Mouse (Mus musculus) testis, postnatal 10 days (tissue): Measurements from ENCODE around the gene Baz2b.
"Not testable (repeated sequence)": the region's sequence is repeated elsewhere in the genome, so short reads cannot be mapped to it uniquely, and the experiment has no call there.

Source experiments
- DNase-seq: peaks from one replicate; pipeline ENCODE4 v3.0.0; 2021; ENCODE audit warnings: low spot score

Gene Baz2b

GRCm38 (mm10) chr2:60200051-60200562 lies 9.5 kb downstream of the Baz2b start:
- DNase-seq, result no peak

DNA sequence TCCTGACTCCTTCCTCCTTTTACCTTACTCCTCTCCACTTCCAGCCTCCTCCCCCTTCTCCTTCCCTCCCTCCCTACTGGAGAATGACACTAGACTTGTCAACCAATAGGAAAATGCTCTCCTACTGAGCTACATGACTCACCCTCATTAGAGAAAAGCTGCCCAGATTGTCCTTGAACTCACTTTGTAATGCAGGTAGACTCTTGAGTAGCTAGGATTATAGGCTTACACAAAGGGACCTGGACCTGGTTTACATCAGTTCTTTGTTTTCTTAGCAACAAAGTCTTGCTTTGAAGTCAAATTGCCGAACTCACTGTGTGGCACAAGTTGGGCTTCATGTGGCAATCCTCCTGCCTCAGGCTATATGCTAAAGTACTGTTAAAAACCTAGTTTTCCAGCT lies 12.8 kb downstream of the Baz2b start:
- no peak for DNase-seq

GRCm38 (mm10) chr2:60181696-60182095 lies 27.9 kb downstream of the Baz2b start:
- DNase-seq, result no peak

GRCm38 (mm10) chr2:60177490-60177889 lies 32.1 kb downstream of the Baz2b start:
- DNase-seq, result no peak

DNA sequence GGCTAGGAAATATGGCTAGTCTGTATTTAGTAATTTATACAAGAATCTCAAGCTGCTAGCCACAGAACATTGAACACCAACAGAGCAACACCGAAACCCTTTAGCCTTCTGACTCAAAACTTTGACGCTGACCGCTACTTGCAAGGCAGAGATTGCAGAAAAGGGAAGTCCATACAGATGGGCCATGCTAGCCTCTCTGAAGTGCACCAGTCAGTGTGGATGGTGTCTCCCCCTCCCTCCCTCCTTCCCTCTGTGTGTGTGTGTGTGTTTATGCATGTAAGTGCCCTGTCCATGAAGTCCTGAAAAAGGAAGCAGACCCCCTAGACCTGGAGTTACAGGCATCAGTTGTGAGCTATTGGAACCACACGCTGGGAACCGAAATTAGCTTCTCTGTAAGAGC lies 33.6 kb downstream of the Baz2b start:
- no peak for DNase-seq

DNA sequence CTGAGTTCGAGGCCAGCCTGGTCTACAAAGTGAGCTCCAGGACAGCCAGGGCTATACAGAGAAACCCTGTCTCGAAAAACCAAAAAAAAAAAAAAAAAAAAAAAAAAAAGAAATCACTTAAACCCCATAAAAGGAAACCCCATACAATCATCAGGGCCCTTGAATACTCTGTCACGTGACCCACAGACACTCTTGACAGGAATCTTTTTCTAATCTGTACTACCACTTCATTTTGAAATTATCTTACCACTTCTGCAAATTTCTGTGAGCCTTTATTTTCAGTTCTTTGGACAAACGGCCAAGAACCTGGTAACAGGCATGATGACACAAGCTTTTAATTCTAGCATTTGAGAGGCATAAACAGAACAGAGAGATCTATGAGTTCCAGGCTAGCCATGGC lies 34.6 kb downstream of the Baz2b start:
- no peak for DNase-seq

- no peak for DNase-seq
Observed at GRCm38 (mm10) chr2:60173595-60173994, 36.0 kb downstream of the Baz2b start.

DNA sequence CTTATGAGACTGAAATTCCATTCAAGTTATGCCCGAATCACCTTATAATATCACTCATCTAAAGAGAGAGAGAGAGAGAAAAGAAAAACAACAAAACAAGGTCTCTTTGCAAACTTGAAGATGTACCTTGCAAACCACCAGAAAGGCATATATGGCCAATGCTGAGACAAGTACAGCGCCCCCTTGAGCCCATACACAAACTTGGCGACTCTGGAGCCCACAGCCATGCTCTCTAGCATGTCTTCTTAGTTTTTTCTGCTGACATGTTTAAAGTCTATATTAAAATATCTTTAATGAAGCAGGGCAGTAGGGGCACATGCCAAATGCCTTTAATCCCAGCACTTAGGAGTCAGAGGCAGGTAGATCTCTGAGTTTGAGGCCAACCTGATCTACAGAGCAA lies 36.4 kb downstream of the Baz2b start:
- DNase-seq, result no peak

DNA sequence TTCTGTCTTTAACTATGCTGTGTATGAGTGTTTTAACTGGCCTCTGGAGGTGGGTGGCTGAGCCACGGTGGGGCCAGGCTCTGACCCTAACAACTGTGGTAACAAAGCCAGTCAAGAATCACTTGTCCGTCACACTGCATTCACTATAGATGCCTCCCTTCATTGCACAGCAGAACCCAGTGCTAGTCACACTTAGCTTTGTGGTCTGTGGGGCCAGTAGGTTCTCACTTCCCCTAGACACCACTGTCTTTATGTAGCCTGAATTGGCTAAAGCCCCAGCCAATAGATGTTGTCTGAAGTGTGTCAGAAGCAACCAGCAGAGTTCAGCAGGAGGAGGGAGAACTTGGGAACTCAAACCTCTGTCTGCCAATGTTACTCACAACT lies 37.1 kb downstream of the Baz2b start:
- DNase-seq, result no peak

- DNase-seq, result peak; percentile 48
Observed at GRCm38 (mm10) chr2:60171786-60172530, 37.7 kb downstream of the Baz2b start.

DNA sequence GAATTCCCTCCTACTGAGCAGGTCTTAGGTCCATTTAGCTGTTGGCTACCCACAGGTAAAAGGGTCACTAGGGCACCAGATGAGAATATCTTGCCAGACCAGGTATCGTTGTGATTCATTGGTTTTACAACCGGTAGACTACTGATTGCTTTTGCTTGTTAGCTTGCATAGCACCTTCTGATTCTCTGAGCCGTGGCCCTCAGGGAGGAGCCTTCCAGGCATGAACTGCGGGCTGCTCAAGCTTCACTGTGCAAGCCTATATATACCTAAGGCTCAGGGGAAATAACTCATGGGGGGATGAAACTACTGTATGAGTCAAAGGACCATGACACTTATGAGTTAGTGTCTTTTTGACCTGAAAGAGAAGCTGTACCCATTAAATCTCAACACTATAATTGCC lies 42.8 kb downstream of the Baz2b start:
- no peak for DNase-seq

DNA sequence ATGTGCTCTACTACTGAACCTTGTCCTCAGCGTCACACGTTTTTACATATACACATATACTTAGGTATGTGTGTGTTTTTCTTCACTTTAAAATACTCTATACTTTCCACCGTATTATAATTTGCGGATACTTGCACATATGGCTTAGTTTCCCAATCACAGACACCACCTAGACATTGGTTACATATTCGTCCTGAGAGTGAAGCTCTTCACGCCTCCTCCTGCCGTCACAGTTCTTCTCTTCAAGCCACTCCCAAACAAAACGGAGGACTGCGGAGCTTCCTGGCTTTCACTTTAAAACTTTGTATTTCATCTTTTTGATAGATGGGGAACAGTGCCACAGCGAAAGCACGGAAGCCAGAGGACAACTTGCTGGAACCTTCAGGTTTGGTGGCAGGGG lies 44.0 kb downstream of the Baz2b start:
- DNase-seq, result no peak

GRCm38 (mm10) chr2:60163744-60164143 lies 45.9 kb downstream of the Baz2b start:
- DNase-seq, result no peak

GRCm38 (mm10) chr2:60152481-60152880 lies 57.2 kb downstream of the Baz2b start:
- no peak for DNase-seq

GRCm38 (mm10) chr2:60148651-60149050 lies 61.0 kb downstream of the Baz2b start:
- no peak for DNase-seq

DNA sequence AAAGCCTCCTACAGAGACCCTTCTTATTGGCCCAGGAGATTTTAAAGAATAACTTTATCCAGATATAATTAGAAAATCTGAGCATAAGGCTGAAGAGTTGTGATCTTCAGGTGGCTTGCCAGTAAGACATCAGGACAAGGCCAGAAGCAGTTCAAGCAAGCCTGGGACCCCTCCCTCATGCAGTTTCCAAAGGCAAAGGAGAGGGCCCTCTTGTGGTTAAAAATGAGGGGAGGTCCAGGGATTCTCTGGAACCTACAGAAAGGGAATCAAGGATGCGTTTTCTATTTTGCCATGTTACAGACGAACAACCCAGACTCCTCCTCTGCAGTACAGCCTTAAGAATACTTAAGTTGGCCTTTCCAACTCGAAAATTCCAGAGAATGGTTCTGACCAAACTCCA lies 62.2 kb downstream of the Baz2b start:
- no peak for DNase-seq

- DNase-seq, result no peak
Observed at GRCm38 (mm10) chr2:60145742-60146141, 63.9 kb downstream of the Baz2b start.

DNA sequence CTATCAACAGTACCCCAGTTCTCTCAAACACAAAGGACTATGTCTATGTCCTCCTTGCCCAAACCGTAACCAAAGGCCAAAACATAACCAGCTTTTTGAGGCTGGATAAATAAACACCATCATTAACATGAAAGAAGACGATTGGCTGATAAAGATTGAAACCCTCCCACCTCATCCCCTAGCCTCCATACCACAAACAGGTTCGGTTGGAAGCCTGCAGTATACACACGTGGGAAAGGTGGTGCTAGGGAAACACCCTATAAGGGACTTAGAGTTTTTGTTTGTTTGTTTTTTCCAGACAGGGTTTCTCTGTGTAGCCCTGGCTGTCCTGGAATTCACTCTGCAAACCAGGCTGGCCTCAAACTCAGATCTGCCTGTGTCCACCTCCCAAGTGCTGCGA lies 66.3 kb downstream of the Baz2b start:
- no peak for DNase-seq

DNA sequence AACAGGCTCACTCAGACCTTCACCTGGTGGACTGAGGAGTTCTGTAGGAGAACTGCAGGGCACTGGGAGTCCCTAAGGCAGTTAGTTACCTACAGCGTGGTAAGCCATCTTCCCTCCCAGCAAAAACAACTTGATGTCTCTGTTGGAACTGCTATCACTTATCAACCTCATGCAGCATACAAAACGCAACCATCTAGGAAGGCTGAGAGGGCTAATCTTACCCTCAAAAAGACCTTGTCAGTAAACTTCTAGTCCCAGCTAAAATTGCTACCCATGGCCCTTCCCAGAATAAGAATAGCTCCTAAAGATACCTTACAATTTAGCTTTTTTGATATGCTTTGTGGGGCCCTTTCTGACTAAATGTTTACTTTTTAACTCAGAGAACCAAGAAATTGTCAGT lies 67.4 kb downstream of the Baz2b start:
- DNase-seq, result no peak

DNA sequence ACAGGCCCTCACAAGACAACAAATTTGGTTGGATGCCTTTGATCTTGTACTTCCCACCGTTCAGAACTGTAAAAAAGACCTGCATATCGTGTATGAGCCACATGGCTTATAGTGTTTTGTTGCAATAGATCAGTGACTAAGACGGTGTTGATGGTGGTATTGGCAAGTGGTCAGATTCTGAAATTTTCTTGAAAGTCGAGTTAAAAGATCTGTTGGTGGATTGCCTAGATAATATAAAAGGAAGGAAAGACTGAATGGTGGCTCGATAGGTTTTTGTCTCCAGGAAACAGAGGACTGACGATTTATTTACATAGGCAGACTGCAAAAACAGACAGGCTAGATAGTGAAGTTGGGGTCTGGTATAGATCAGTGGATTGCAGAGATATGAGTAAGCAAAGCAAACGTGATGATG lies 70.9 kb downstream of the Baz2b start:
- no peak for DNase-seq

GRCm38 (mm10) chr2:60135796-60136195 lies 73.8 kb downstream of the Baz2b start:
- DNase-seq, result no peak

GRCm38 (mm10) chr2:60134958-60135357 lies 74.7 kb downstream of the Baz2b start:
- DNase-seq, result not testable (repeated sequence)

- no peak for DNase-seq
Observed at GRCm38 (mm10) chr2:60133072-60133471, 76.6 kb downstream of the Baz2b start.
